Mouse (Mus musculus): ENCODE results near the gene Amigo3. TPM values are rescaled to one million over a fixed set of nuclear protein-coding genes. Genes with fewer than 3 reads are reported as not detected.

Gene Amigo3
- polyA plus RNA-seq, 1 experiment, result 3.4 TPM

GRCm38 (mm10) chr9:108032126-108032525 is 20.8 kb upstream of the Amigo3 start:
- H3K27ac ChIP-seq (ENCODE audit: insufficient read depth, low read length), result no peak overlapping the region
- H3K4me3 ChIP-seq (ENCODE audit: insufficient read depth, low read length), result no peak overlapping the region
- H3K4me1 ChIP-seq (ENCODE audit: control insufficient read depth, insufficient read depth, low read length), result no peaks in the 10 kb centered on the region
- TF ChIP-seq POLR2A (IDR thresholded peaks at IDR 0.05; ENCODE audit: low read depth, low read length), result no peak
- no peak for TF ChIP-seq CTCF (IDR thresholded peaks at IDR 0.05; ENCODE audit: borderline replicate concordance, insufficient read depth, low read length)

GRCm38 (mm10) chr9:108035331-108036156 is 17.4 kb upstream of the Amigo3 start:
- no peaks in the 10 kb centered on the region for H3K4me1 ChIP-seq (ENCODE audit: control insufficient read depth, insufficient read depth, low read length)
- H3K27ac ChIP-seq (ENCODE audit: insufficient read depth, low read length), result no peak overlapping the region
- H3K4me3 ChIP-seq (ENCODE audit: insufficient read depth, low read length), result no peak overlapping the region
- TF ChIP-seq POLR2A (IDR thresholded peaks at IDR 0.05; ENCODE audit: low read depth, low read length), result no peak

DNA sequence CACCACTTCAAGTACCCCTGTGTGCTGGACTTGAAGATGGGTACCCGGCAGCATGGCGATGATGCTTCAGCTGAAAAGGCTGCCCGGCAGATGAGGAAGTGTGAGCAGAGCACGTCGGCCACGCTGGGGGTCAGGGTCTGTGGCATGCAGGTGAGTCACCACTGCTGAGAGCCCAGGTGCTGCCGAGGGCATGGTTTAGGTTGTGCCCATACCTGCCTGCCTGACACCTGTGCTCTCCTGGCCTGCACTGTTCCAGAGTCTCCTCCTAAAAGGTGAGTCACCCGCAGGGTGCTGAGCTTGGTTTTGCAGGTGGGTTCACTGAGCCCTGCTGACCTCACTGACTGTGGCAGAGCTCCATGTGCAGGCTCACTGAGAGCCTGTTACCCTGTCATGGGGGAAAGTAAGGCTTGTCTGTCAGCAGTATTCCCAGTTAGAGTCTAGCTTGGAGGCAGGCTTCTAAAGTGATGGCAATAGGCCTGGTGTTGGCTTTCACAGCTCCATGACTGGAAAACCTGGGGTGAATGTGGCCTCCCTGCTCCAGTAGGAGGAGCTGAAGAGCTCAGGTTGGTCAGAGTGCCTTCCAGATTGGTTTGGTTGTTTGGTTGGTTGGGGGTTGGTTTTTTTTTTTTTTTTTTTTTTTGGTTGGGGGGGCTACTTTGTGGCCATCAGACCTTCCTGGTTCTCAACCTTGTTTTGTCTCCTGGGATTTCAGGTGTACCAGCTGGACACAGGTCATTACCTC is 8.0 kb upstream of the Amigo3 start:
- no peak for TF ChIP-seq POLR2A (IDR thresholded peaks at IDR 0.05; ENCODE audit: low read depth, low read length)
- no peak for TF ChIP-seq CTCF (IDR thresholded peaks at IDR 0.05; ENCODE audit: borderline replicate concordance, insufficient read depth, low read length)

GRCm38 (mm10) chr9:108046582-108046981 is 6.4 kb upstream of the Amigo3 start:
- Histone ChIP-seq H3K4me3 (ENCODE audit: insufficient read depth, low read length) (no peak overlapping the region), H3K4me1 (ENCODE audit: control insufficient read depth, insufficient read depth, low read length) (0 out of 2 replicates have a peak, but pooled peaks cover 4% of the 10 kb centered on the region), H3K27ac (ENCODE audit: insufficient read depth, low read length) (no peak overlapping the region)
- TF ChIP-seq POLR2A (IDR thresholded peaks at IDR 0.05; ENCODE audit: low read depth, low read length) (no peak), CTCF (IDR thresholded peaks at IDR 0.05; ENCODE audit: borderline replicate concordance, insufficient read depth, low read length) (no peak)

More for the DNA sequence above, 8.0 kb upstream of the Amigo3 start:
- H3K4me1 ChIP-seq (ENCODE audit: control insufficient read depth, insufficient read depth, low read length), result 0 out of 2 replicates have a peak, but pooled peaks cover 4% of the 10 kb centered on the region
- H3K4me3 ChIP-seq (ENCODE audit: insufficient read depth, low read length), result no peak overlapping the region
- no peak overlapping the region for H3K27ac ChIP-seq (ENCODE audit: insufficient read depth, low read length)

- peak overlapping the region; percentile 51 for H3K27ac ChIP-seq (ENCODE audit: insufficient read depth, low read length)
- TF ChIP-seq CTCF (IDR thresholded peaks at IDR 0.05; ENCODE audit: borderline replicate concordance, insufficient read depth, low read length) (no peak), POLR2A (IDR thresholded peaks at IDR 0.05; ENCODE audit: low read depth, low read length) (no peak)
- peak overlapping the region; percentile 30 for H3K4me3 ChIP-seq (ENCODE audit: insufficient read depth, low read length)
- H3K4me1 ChIP-seq (ENCODE audit: control insufficient read depth, insufficient read depth, low read length), result 0 out of 2 replicates have a peak, but pooled peaks cover 4% of the 10 kb centered on the region
Observed at GRCm38 (mm10) chr9:108047601-108048565, 5.1 kb upstream of the Amigo3 start.

GRCm38 (mm10) chr9:108048566-108048955 is 4.4 kb upstream of the Amigo3 start:
- Histone ChIP-seq H3K4me3 (ENCODE audit: insufficient read depth, low read length) (peak overlapping the region; percentile 30), H3K4me1 (ENCODE audit: control insufficient read depth, insufficient read depth, low read length) (0 out of 2 replicates have a peak, but pooled peaks cover 4% of the 10 kb centered on the region), H3K27ac (ENCODE audit: insufficient read depth, low read length) (peak overlapping the region; percentile 51)
- TF ChIP-seq POLR2A (IDR thresholded peaks at IDR 0.05; ENCODE audit: low read depth, low read length), result no peak
- TF ChIP-seq CTCF (IDR thresholded peaks at IDR 0.05; ENCODE audit: borderline replicate concordance, insufficient read depth, low read length), result no peak

GRCm38 (mm10) chr9:108049016-108049455 is 3.9 kb upstream of the Amigo3 start, which contains the start of gene Gmppb:
Gene Gmppb (plus strand): TSS chr9:108049242.
- Histone ChIP-seq H3K27ac (ENCODE audit: insufficient read depth, low read length) (peak within 1 kb of the TSS; percentile 51), H3K4me1 (ENCODE audit: control insufficient read depth, insufficient read depth, low read length) (0 out of 2 replicates have a peak, but pooled peaks cover 4% of the 10 kb centered on the region), H3K4me3 (ENCODE audit: insufficient read depth, low read length) (peak within 1 kb of the TSS; percentile 72)
- TF ChIP-seq CTCF (IDR thresholded peaks at IDR 0.05; ENCODE audit: borderline replicate concordance, insufficient read depth, low read length), result no peak
- TF ChIP-seq POLR2A (IDR thresholded peaks at IDR 0.05; ENCODE audit: low read depth, low read length), result peak; percentile 91

DNA sequence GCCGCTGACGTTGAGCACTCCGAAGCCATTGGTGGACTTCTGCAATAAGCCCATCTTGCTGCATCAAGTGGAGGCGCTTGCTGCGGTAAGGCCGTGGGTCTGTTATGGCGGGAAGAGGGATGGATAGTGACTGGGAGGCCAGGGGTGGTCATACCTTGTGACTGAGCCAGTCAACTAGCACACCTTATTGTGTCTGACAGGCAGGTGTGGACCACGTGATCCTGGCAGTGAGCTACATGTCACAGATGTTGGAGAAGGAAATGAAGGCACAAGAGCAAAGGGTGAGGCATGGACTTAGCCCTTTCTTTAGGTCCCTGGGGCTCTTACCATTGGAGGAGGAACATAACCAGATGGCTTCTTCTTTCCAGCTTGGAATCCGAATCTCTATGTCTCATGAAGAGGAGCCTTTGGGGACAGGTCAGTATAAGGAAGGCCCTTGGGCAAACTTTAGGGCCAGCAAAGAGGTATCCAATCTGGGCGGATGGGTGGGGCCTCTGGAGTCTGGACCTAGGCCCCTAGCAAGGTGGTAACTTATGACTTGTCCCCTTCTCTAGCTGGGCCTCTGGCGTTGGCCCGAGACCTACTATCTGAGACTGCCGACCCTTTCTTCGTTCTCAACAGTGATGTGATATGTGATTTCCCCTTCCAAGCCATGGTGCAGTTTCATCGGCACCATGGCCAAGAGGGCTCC is 3.3 kb upstream of the Amigo3 start:
- H3K27ac ChIP-seq (ENCODE audit: insufficient read depth, low read length), result peak overlapping the region; percentile 4; the same call in 1 of the 2 replicates

More for the DNA sequence above, 3.3 kb upstream of the Amigo3 start:
- TF ChIP-seq CTCF (IDR thresholded peaks at IDR 0.05; ENCODE audit: borderline replicate concordance, insufficient read depth, low read length) (no peak), POLR2A (IDR thresholded peaks at IDR 0.05; ENCODE audit: low read depth, low read length) (no peak)
- Histone ChIP-seq H3K4me3 (ENCODE audit: insufficient read depth, low read length) (peak overlapping the region; percentile 72), H3K4me1 (ENCODE audit: control insufficient read depth, insufficient read depth, low read length) (0 out of 2 replicates have a peak, but pooled peaks cover 4% of the 10 kb centered on the region)

Data from embryonic fibroblast, embryonic 13.5 days (primary cell).